Mouse (Mus musculus): ENCODE measurements at regions not wholly inside any gene's neighbourhood (a gene's known extent, or its start where the extent isn't known, plus 50 kb on each side); places are given as distances from the start of the nearest gene placed in this dataset.

DNA sequence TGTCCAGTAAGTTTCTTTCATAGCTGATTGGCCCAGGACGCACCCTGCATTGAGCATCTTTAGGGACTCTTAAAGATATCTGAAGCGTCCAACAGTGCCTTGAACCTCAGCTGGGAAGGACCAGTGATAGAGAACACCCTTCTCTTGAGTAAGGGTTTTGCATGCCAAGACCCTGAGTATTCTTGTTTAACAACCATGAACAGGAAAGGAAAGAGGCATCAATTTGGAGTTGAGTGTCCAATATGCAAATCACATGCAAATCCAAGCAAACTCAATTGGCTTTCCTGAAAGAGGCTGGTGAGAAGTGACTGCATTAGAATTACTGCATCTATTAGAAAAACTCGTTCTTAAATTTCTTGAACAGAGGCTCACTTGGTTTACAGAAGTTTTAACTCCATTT lies 220.0 kb upstream of the A1bg start:
- TF ChIP-seq CTCF (IDR thresholded peaks at IDR 0.05; ENCODE audit: low read depth) (no peak), EP300 (IDR thresholded peaks at IDR 0.05; ENCODE audit: low read depth) (no peak)
